Mouse (Mus musculus): Measurements from ENCODE around the gene Cacna1f.

Cacna1f gene

DNA sequence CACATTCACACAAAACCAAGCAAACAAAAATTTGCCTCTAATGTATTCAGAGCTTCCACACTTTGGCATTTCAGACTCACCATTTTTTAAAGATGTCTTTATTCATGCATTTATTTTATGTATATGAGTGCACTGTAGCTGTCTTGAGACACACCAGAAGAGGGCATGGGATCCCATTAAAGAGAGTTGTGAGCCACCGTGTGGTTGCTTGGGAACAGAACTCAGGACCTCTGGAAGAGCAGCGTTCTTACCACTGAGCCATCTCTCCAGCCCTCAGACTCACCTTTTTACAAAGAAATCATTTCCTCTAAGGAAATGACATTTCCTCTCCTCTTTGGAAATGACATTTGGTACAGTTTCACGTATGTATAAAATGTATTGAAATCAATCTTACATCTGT is 72.1 kb downstream of the Cacna1f start:
- DNase-seq: no peak

DNA sequence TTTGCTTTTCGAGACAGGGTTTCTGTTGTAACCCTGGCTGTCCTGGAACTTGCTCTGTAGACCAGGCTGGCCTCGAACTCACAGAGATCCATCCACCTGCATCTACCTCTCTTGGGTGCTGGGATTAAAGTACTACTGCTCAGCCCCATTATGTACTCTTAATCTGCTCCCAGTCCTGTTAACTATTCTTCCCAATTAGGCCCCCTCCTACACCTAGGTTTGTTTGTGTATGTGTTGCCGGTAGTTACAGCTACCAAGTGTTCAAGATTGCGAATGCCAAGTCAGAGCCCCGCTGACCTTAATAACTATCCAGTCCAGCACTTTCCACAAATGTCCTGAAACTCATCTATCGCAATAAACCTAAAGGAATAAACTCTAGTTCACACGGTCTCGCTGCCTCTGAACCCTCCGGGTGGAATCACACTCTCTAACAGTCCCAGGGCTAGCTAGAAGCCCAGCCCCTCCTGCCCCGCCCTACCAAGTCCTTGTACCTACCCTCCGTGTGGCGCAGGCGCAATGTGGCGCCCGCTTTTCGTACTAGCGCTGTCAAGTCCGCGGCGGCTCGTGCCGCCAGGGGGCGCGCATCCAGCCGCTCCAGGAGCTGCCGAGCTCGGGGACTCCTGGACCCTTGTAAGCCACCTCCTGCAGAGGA is 72.6 kb downstream of the Cacna1f start:
- peak; percentile 91 for DNase-seq

DNA sequence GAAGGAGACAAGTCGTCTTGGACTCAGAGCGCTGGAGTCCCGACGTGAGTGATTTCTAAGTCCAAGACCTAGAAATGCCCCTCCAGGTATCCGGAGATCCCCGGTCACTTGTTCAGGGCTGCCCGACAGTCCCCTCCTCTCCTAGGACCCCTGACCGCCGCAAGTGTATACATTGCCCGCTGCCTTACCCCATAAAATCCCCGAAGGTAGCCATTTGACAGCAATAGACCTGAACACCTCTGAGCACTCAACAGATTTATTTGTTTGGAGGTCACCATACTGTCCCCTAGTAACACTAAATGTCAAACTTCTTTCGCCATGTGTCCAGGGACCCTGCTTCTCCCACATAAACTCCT is 73.2 kb downstream of the Cacna1f start:
- DNase-seq: no peak

DNA sequence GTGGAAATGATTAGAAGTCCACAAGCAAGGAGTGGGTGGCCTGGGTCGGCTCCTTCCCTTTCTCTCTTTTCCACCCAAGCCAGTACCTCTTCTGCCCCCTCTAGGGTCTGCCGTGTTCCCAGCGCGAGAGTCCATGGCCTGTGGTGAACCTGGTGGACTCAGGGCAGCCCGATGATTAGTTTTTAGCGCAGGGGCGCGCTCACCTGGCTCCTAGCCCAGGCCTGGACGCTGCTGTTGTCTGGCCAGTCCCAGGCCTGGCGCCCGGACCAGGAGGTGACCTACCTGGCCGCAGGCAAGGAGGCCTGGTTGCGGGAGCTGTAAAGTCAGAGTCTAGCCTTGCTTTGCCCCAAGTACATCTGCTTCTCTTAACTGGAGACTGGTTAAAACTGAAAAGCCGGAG is 74.0 kb downstream of the Cacna1f start, which contains the start of gene Magix:
TSS of gene Magix (minus strand) at position 388 of the 400 bp plus-strand sequence.
- DNase-seq: no peak
